Mouse (Mus musculus) forebrain, embryonic 11.5 days (tissue): ENCODE results near the gene Zcchc3. TPM values are rescaled to one million over a fixed set of nuclear protein-coding genes. Genes with fewer than 3 reads are reported as not detected.

Experiments used
- ATAC-seq: fragments of 200-750 bp; cut with Nextera tagmentation; replicated peaks from 2 replicates; pipeline ENCODE4 v1.8.0; 2017; ENCODE audit warnings: moderate TSS enrichment; ENCODE audit not compliant: low FRiP score
- DNase-seq: peaks from one replicate; pipeline ENCODE4 v3.0.0-alpha.2; 2017; ENCODE audit warnings: low spot score
- H3K27ac ChIP-seq: fragments of 300-500 bp; sonication (generic); 2 replicates; pipeline ENCODE4 v1.5.1; 2014; ENCODE audit warnings: low read depth, low read length
- H3K27me3 ChIP-seq: fragments of 300-500 bp; sonication (generic); 2 replicates; pipeline ENCODE4 v1.6.1; 2014; ENCODE audit warnings: mild to moderate bottlenecking, low read length, mixed read lengths; ENCODE audit not compliant: control insufficient read depth, insufficient read depth
- H3K36me3 ChIP-seq: fragments of 300-500 bp; sonication (generic); 2 replicates; pipeline ENCODE4 v1.6.1; 2014; ENCODE audit warnings: mild to moderate bottlenecking, low read length, moderate library complexity, mixed read lengths; ENCODE audit not compliant: control insufficient read depth, insufficient read depth
- H3K4me1 ChIP-seq: fragments of 300-500 bp; sonication (generic); replicated peaks from 2 replicates; pipeline ENCODE4 v1.6.1; 2014; ENCODE audit warnings: low read length, mixed read lengths; ENCODE audit not compliant: control insufficient read depth, insufficient read depth
- H3K4me2 ChIP-seq: fragments of 300-500 bp; sonication (generic); 2 replicates; pipeline ENCODE4 v1.6.1; 2014; ENCODE audit warnings: low read depth, mild to moderate bottlenecking, low read length, moderate library complexity, mixed read lengths; ENCODE audit not compliant: severe bottlenecking
- H3K4me3 ChIP-seq: fragments of 300-500 bp; sonication (generic); 2 replicates; pipeline ENCODE4 v1.5.1; 2014; ENCODE audit warnings: low read depth, low read length
- H3K9ac ChIP-seq: fragments of 300-500 bp; sonication (generic); 2 replicates; pipeline ENCODE4 v1.6.1; 2014; ENCODE audit warnings: low read length
- H3K9me3 ChIP-seq: fragments of 300-500 bp; sonication (generic); 2 replicates; pipeline ENCODE4 v1.6.1; 2016; ENCODE audit warnings: low read length, mixed read lengths; ENCODE audit not compliant: control insufficient read depth
- WGBS: fragments of 180-500 bp; shearing (Covaris S2); extraction: QIAGEN DNeasy Blood & Tissue Kit; methylation state at CpG from one replicate; pipeline ENCODE4 v1.1.7; 2014; 5-methylcytosine and 5-hydroxymethylcytosine counted together
- polyA plus RNA-seq: library from polyadenylated mRNA; unstranded; fragments of >200 nt; fragmentation: Nextera tagmentation; extraction: Ambion mirVana; gene quantifications from 2 replicates; pipeline ENCODE4 v1.2.1, GENCODE M21; 2014

The Zcchc3 gene
- 59.4 and 63.9 TPM in 2 replicates for polyA plus RNA-seq

- H3K4me2 ChIP-seq = peak within 1 kb of the TSS; percentile 89
- H3K9ac ChIP-seq = peak within 1 kb of the TSS; percentile 99
- H3K36me3 ChIP-seq = no peaks in the 10 kb centered on the region
- H3K27me3 ChIP-seq = no peaks in the 10 kb centered on the region
- under 1% methylated on average over 60 of the region's 65 CpGs for WGBS
- H3K27ac ChIP-seq = peak within 1 kb of the TSS; percentile 98
- peaks cover 5% of the 10 kb centered on the region for H3K9me3 ChIP-seq
- peaks cover 19% of the 10 kb centered on the region for H3K4me1 ChIP-seq
- DNase-seq (peak; percentile 95), ATAC-seq (peak; percentile 76)
- peak within 1 kb of the TSS; percentile 95 for H3K4me3 ChIP-seq
These were observed at the start of gene Zcchc3 for GRCm38 (mm10) chr2:152414591-152415165. Zcchc3 (minus strand) TSS chr2:152415027.

- H3K4me1 ChIP-seq = no peaks in the 10 kb centered on the region
- no peak overlapping the region for H3K9ac ChIP-seq
- no peaks in the 10 kb centered on the region for H3K27me3 ChIP-seq
- no peak overlapping the region for H3K4me3 ChIP-seq
- H3K9me3 ChIP-seq = no peaks in the 10 kb centered on the region
- H3K36me3 ChIP-seq = no peaks in the 10 kb centered on the region
- no peak overlapping the region for H3K27ac ChIP-seq
- 82% methylated on average over 13 of the region's 13 CpGs for WGBS
- no peak overlapping the region for H3K4me2 ChIP-seq
- ATAC-seq = no peak
- no peak for DNase-seq
These were observed 44.4 kb upstream of the Zcchc3 start for GRCm38 (mm10) chr2:152459241-152459640.

- no peaks in the 10 kb centered on the region for H3K36me3 ChIP-seq
- H3K4me2 ChIP-seq = no peak overlapping the region
- no peak overlapping the region for H3K4me3 ChIP-seq
- DNase-seq (no peak), ATAC-seq (no peak)
- no peaks in the 10 kb centered on the region for H3K4me1 ChIP-seq
- WGBS = 70% methylated on average over 4 of the region's 4 CpGs
- H3K9ac ChIP-seq = no peak overlapping the region
- no peaks in the 10 kb centered on the region for H3K27me3 ChIP-seq
- no peak overlapping the region for H3K27ac ChIP-seq
- H3K9me3 ChIP-seq = no peaks in the 10 kb centered on the region
These were observed 37.4 kb upstream of the Zcchc3 start for GRCm38 (mm10) chr2:152452101-152452781.

GRCm38 (mm10) chr2:152450241-152450640 lies 35.4 kb upstream of the Zcchc3 start:
- ATAC-seq = no peak
- H3K4me1 ChIP-seq = no peaks in the 10 kb centered on the region
- no peak overlapping the region for H3K27ac ChIP-seq
- no peak overlapping the region for H3K4me3 ChIP-seq
- DNase-seq = peak; percentile 72
- no peaks in the 10 kb centered on the region for H3K36me3 ChIP-seq
- no peaks in the 10 kb centered on the region for H3K27me3 ChIP-seq
- H3K9me3 ChIP-seq = no peaks in the 10 kb centered on the region
- H3K4me2 ChIP-seq = no peak overlapping the region
- 6% methylated on average over 5 of the region's 5 CpGs for WGBS
- H3K9ac ChIP-seq = no peak overlapping the region

GRCm38 (mm10) chr2:152447461-152447860 lies 32.6 kb upstream of the Zcchc3 start:
- ATAC-seq (no peak), DNase-seq (no peak)
- Histone ChIP-seq H3K27ac (no peak overlapping the region), H3K36me3 (no peaks in the 10 kb centered on the region), H3K4me2 (no peak overlapping the region), H3K9ac (no peak overlapping the region), H3K27me3 (no peaks in the 10 kb centered on the region), H3K4me3 (no peak overlapping the region), H3K9me3 (no peaks in the 10 kb centered on the region), H3K4me1 (no peaks in the 10 kb centered on the region)
- 66% methylated on average over 5 of the region's 5 CpGs for WGBS

GRCm38 (mm10) chr2:152446642-152447041 lies 31.8 kb upstream of the Zcchc3 start:
- WGBS = 86% methylated on average over 2 of the region's 2 CpGs
- H3K4me2 ChIP-seq = no peak overlapping the region
- no peaks in the 10 kb centered on the region for H3K4me1 ChIP-seq
- H3K9me3 ChIP-seq = no peaks in the 10 kb centered on the region
- no peak overlapping the region for H3K4me3 ChIP-seq
- ATAC-seq = no peak
- DNase-seq = no peak
- H3K27ac ChIP-seq = no peak overlapping the region
- no peaks in the 10 kb centered on the region for H3K36me3 ChIP-seq
- H3K9ac ChIP-seq = no peak overlapping the region
- no peaks in the 10 kb centered on the region for H3K27me3 ChIP-seq

GRCm38 (mm10) chr2:152443281-152443680 lies 28.5 kb upstream of the Zcchc3 start:
- H3K9ac ChIP-seq = no peak overlapping the region
- ATAC-seq (no peak), DNase-seq (no peak)
- no peaks in the 10 kb centered on the region for H3K4me1 ChIP-seq
- no peak overlapping the region for H3K4me2 ChIP-seq
- H3K27me3 ChIP-seq = no peaks in the 10 kb centered on the region
- 87% methylated on average over 8 of the region's 8 CpGs for WGBS
- no peak overlapping the region for H3K27ac ChIP-seq
- no peaks in the 10 kb centered on the region for H3K9me3 ChIP-seq
- H3K4me3 ChIP-seq = no peak overlapping the region
- no peaks in the 10 kb centered on the region for H3K36me3 ChIP-seq

- Histone ChIP-seq H3K9me3 (no peaks in the 10 kb centered on the region), H3K4me2 (no peak overlapping the region), H3K4me1 (no peaks in the 10 kb centered on the region; the same call in 1 of the 2 replicates), H3K4me3 (no peak overlapping the region), H3K27ac (no peak overlapping the region), H3K36me3 (no peaks in the 10 kb centered on the region), H3K9ac (no peak overlapping the region), H3K27me3 (no peaks in the 10 kb centered on the region)
- ATAC-seq (no peak), DNase-seq (no peak)
- WGBS = 83% methylated on average over 4 of the region's 4 CpGs
These were observed 27.5 kb upstream of the Zcchc3 start for GRCm38 (mm10) chr2:152442322-152442721.

GRCm38 (mm10) chr2:152439833-152440232 lies 25.0 kb upstream of the Zcchc3 start:
- Histone ChIP-seq H3K9me3 (no peaks in the 10 kb centered on the region), H3K36me3 (no peaks in the 10 kb centered on the region), H3K4me3 (no peak overlapping the region), H3K9ac (no peak overlapping the region), H3K27ac (no peak overlapping the region), H3K4me2 (no peak overlapping the region), H3K4me1 (no peaks in the 10 kb centered on the region; the same call in 1 of the 2 replicates), H3K27me3 (no peaks in the 10 kb centered on the region)
- ATAC-seq = no peak
- no peak for DNase-seq
- WGBS = 88% methylated on average over 2 of the region's 2 CpGs
